Mouse (Mus musculus): Measurements from ENCODE around the gene Tbkbp1.

DNA sequence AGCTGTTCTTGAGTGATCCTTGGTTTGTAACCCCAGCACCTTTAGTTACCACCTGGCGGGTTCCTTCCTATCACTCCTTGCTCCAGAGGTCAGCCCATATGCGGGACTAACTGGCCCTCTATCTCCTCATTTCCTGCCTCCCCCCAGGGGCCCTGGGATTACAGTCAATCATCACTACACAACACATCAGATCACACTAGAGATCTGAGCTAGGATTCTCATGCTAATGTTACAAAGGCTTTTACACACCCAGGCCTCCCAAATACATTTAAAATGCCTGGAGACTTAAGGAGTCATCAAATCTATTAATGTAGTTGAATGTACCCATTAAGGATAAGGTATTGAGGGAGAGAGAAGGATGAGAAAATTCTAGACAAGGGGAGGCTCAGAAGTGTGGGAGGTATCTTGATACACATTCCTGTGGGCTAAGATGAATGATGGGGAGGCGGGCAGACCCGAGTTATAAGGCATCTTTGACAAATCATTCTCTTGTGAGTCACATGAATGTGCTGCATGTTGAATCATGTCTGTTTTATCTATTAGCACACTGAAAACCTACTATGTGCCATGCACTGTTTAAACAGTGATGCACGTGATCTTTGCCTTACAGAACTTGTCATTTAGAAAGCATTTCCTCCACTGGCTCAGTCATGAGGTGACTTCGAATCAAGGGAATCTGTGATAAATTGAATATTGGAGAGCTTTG lies 40.8 kb upstream of the Tbkbp1 start:
- TF ChIP-seq CTCF (IDR thresholded peaks at IDR 0.05; ENCODE audit: insufficient read depth, low read depth, low read length) (no peak), POLR2A (IDR thresholded peaks at IDR 0.05; ENCODE audit: insufficient read depth, low read depth, low read length) (no peak)
